Mouse (Mus musculus) CH12.LX (cell line): ENCODE measurements at regions not wholly inside any gene's neighbourhood (a gene's known extent, or its start where the extent isn't known, plus 50 kb on each side); places are given as distances from the start of the nearest gene placed in this dataset.

ENCODE experiments used
- DNase-seq: peaks from one replicate; pipeline ENCODE4 v3.0.0-alpha.2; 2013; ENCODE audit errors: extremely low read depth
- H3K27ac ChIP-seq: 2 replicates; pipeline ENCODE4 v1.5.1; 2012; ENCODE audit warnings: low read depth, mild to moderate bottlenecking, control low read depth, moderate library complexity; ENCODE audit not compliant: insufficient read depth
- H3K27me3 ChIP-seq: replicated peaks from 2 replicates; pipeline ENCODE3; 2012; ENCODE audit warnings: inconsistent platforms
- H3K36me3 ChIP-seq, 2 experiments: replicated peaks in 1 of 2; 2 replicates each; pipeline versions ENCODE3 to v1.6.1; 2012; ENCODE audit warnings: inconsistent platforms in 1 of 2, low read length in 1 of 2, mild to moderate bottlenecking in 1 of 2, mixed read lengths in 1 of 2, moderate library complexity in 1 of 2; ENCODE audit not compliant: control insufficient read depth in 1 of 2, insufficient read depth in 1 of 2
- H3K4me1 ChIP-seq, 2 experiments: 2 replicates each; pipeline ENCODE4 v1.6.1; 2012; ENCODE audit warnings: inconsistent platforms in 1 of 2, moderate library complexity in 1 of 2; ENCODE audit not compliant: insufficient read depth in 2 of 2, control insufficient read depth in 1 of 2
- H3K4me2 ChIP-seq: 2 replicates; pipeline ENCODE4 v1.6.1; 2012; ENCODE audit warnings: low read depth, mild to moderate bottlenecking, control low read depth; ENCODE audit not compliant: poor library complexity, insufficient read depth, severe bottlenecking
- H3K4me3 ChIP-seq, 3 experiments: fragments of 150-350 bp in 1 of 3; sonication (generic) in 1 of 3; replicated peaks in 1 of 3; 2 replicates each; pipeline versions ENCODE3 to v1.5.1; 2011 to 2012; ENCODE audit warnings: low read depth in 2 of 3, low read length in 2 of 3, mild to moderate bottlenecking in 2 of 3, moderate library complexity in 2 of 3, control low read depth in 1 of 3, improper control_type of control experiment in 1 of 3, inconsistent platforms in 1 of 3, mixed read lengths in 1 of 3; ENCODE audit not compliant: poor library complexity in 1 of 3
- H3K79me2 ChIP-seq: replicated peaks from 2 replicates; pipeline ENCODE4 v1.6.1; 2012; ENCODE audit warnings: mild to moderate bottlenecking, moderate library complexity; ENCODE audit not compliant: control insufficient read depth, poor library complexity, insufficient read depth, severe bottlenecking; ENCODE audit errors: extremely low read depth
- H3K9ac ChIP-seq: 2 replicates; pipeline ENCODE4 v1.6.1; 2012; ENCODE audit warnings: low read depth, mild to moderate bottlenecking, control low read depth, moderate library complexity; ENCODE audit not compliant: insufficient read depth
- H3K9me3 ChIP-seq: replicated peaks from 2 replicates; pipeline ENCODE3; 2012; ENCODE audit warnings: low read length, inconsistent platforms, mixed read lengths
- BHLHE40 ChIP-seq: IDR thresholded peaks from 2 replicates; pipeline ENCODE4 v1.6.1; 2011; ENCODE audit warnings: mild to moderate bottlenecking, low read depth, low read length, improper control_type of control experiment
- CHD2 ChIP-seq: IDR thresholded peaks from 2 replicates; pipeline ENCODE4 v1.6.1; 2011; ENCODE audit warnings: low read length, improper control_type of control experiment
- CTCF ChIP-seq, 2 experiments: IDR thresholded peaks in 1 of 2; conservative IDR thresholded peaks in 1 of 2; 2 replicates each; pipeline ENCODE4 v1.5.1; 2011 to 2012; ENCODE audit warnings: low read depth in 2 of 2, low read length in 2 of 2, improper control_type of control experiment in 1 of 2, inconsistent platforms in 1 of 2, mild to moderate bottlenecking in 1 of 2, moderate library complexity in 1 of 2
- E2F4 ChIP-seq: IDR thresholded peaks from 2 replicates; pipeline ENCODE4 v1.6.1; 2011; ENCODE audit warnings: low read depth, low read length, improper control_type of control experiment; ENCODE audit not compliant: insufficient replicate concordance
- ETS1 ChIP-seq: conservative IDR thresholded peaks from 2 replicates; pipeline ENCODE4 v1.6.1; 2012; ENCODE audit warnings: low read depth, mild to moderate bottlenecking, inconsistent platforms, low read length, improper control_type of control experiment, moderate library complexity
- MAFK ChIP-seq: IDR thresholded peaks from 2 replicates; pipeline ENCODE4 v1.6.1; 2011; ENCODE audit warnings: low read length, improper control_type of control experiment; ENCODE audit not compliant: insufficient replicate concordance
- MEF2A ChIP-seq: IDR thresholded peaks from 2 replicates; pipeline ENCODE4 v1.6.1; 2014; ENCODE audit warnings: low read depth, mild to moderate bottlenecking, inconsistent platforms, low read length, improper control_type of control experiment, borderline replicate concordance
- MXI1 ChIP-seq: IDR thresholded peaks from 2 replicates; pipeline ENCODE4 v1.6.1; 2011; ENCODE audit warnings: mild to moderate bottlenecking, low read depth, low read length, improper control_type of control experiment
- MYC ChIP-seq: IDR thresholded peaks from 2 replicates; pipeline ENCODE4 v1.6.1; 2011; ENCODE audit warnings: low read depth, mild to moderate bottlenecking, improper control_type of control experiment, low read length
- NELFE ChIP-seq: IDR thresholded peaks from 2 replicates; pipeline ENCODE4 v1.6.1; 2011; ENCODE audit warnings: low read depth, low read length, improper control_type of control experiment
- POLR2A ChIP-seq: IDR thresholded peaks from 2 replicates; pipeline ENCODE4 v1.6.1; 2011; ENCODE audit warnings: low read depth, mild to moderate bottlenecking, improper control_type of control experiment, low read length
- RAD21 ChIP-seq: IDR thresholded peaks from 2 replicates; pipeline ENCODE4 v1.6.1; 2011; ENCODE audit warnings: low read depth, mild to moderate bottlenecking, low read length, improper control_type of control experiment, moderate library complexity
- RCOR1 ChIP-seq: conservative IDR thresholded peaks from 2 replicates; pipeline ENCODE4 v1.6.1; 2012; ENCODE audit warnings: low read depth, mild to moderate bottlenecking, inconsistent platforms, low read length, improper control_type of control experiment
- SIN3A ChIP-seq: IDR thresholded peaks from 2 replicates; pipeline ENCODE4 v1.6.1; 2012; ENCODE audit warnings: low read length, improper control_type of control experiment, inconsistent platforms
- TBP ChIP-seq: conservative IDR thresholded peaks from 2 replicates; pipeline ENCODE4 v1.6.1; 2011; ENCODE audit warnings: low read depth, low read length, improper control_type of control experiment
- TCF12 ChIP-seq: IDR thresholded peaks from 2 replicates; pipeline ENCODE4 v1.6.1; 2014; ENCODE audit warnings: low read depth, mild to moderate bottlenecking, inconsistent platforms, low read length, improper control_type of control experiment
- USF2 ChIP-seq: conservative IDR thresholded peaks from 2 replicates; pipeline ENCODE4 v1.6.1; 2011; ENCODE audit warnings: low read depth, low read length, improper control_type of control experiment
- ZC3H11A ChIP-seq: IDR thresholded peaks from 2 replicates; pipeline ENCODE4 v1.6.1; 2012; ENCODE audit warnings: low read depth, mild to moderate bottlenecking, inconsistent platforms, low read length, improper control_type of control experiment
- ZNF384 ChIP-seq: IDR thresholded peaks from 2 replicates; pipeline ENCODE4 v1.6.1; 2012; ENCODE audit warnings: low read depth, low read length, improper control_type of control experiment, inconsistent platforms
- dilution Hi-C: fragments of 300-500 bp; cut with MboI; formaldehyde crosslinking; loops from 2 replicates; pipeline ENCODE4 v1.14.3; 2020; ENCODE audit warnings: low sequenced_read_pairs; ENCODE audit not compliant: extremely low pct_unique_long_range_greater_than_20kb, extremely low pct_ligation_motif_present
- in situ Hi-C: fragments of 300-500 bp; cut with MboI; formaldehyde crosslinking; loops from 3 replicates; pipeline ENCODE4 v1.14.3; 2019; ENCODE audit warnings: low sequenced_read_pairs, low pct_ligation_motif_present, low pct_unique_long_range_greater_than_20kb, mixed read lengths

DNA sequence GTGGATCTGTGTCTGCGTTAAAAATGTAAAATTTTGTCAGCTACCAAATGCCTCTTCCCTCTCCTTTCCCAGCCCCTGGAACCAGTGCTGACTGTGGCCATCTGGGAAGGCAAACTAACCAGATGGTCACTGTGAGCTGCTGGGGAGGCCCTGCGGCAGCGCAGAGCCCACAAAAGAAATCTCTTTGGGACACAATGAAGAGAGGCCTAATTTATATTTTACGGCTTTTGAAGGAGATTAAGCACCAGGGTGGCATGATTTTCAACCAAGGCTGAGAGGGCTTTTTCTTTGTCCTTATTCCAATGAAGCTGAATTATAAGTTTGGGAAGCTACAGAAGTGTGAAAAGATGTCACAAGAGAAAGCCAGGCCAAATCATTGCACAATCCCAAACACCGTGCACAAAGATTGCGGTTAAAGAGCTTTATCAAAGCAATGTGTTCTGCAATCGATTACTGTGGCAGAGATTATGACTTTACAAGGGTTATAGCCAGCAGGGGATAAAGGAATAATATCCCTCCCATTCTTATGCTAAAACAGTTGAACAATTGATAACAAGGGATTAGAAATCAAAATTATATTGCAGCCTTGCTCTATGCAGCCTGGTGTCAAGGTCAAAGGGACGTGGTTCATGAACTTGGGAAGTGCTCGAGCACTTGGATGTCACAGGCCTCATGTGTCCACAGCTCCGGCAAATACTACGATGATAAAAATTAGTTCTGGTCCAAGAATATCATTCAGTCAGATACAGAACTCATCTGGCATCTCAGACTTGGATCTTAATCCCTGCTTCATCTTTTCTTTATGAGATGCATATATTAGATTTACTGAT is 237.6 kb downstream of the Pros1 start:
- DNase-seq, result no peak
- in situ Hi-C loops, result no loop called here
- H3K79me2 ChIP-seq, result no peaks in the 10 kb centered on the region

GRCm38 (mm10) chr16:63094126-63094840 is 240.2 kb downstream of the Pros1 start:
- Histone ChIP-seq H3K4me3 (no peak overlapping the region), H3K27me3 (no peaks in the 10 kb centered on the region), H3K27ac (no peak overlapping the region), H3K4me1 (no peaks in the 10 kb centered on the region), H3K4me2 (no peak overlapping the region), H3K9me3 (peaks cover 20% of the 10 kb centered on the region), H3K79me2 (no peaks in the 10 kb centered on the region), H3K36me3 (no peaks in the 10 kb centered on the region), H3K9ac (no peak overlapping the region)
- TF ChIP-seq ZC3H11A (no peak), BHLHE40 (no peak), ETS1 (no peak), MXI1 (no peak), TCF12 (no peak), CHD2 (no peak), USF2 (no peak), TBP (no peak), CTCF (conservative IDR thresholded peaks at IDR 0.05 in 1 of 2, IDR thresholded peaks at IDR 0.05 in 1 of 2; ENCODE audit: low read depth in 2 of 2, low read length in 2 of 2) (no peak), MEF2A (no peak), MAFK (no peak), E2F4 (no peak), ZNF384 (no peak), RAD21 (no peak), SIN3A (no peak), MYC (no peak), NELFE (no peak), RCOR1 (no peak)
- dilution Hi-C loops, result no loop called here
- in situ Hi-C loops, result no loop called here
- no peak for DNase-seq

More for the DNA sequence above, 237.6 kb downstream of the Pros1 start:
- no peak for TF ChIP-seq BHLHE40
- no peak for TF ChIP-seq TBP
- TF ChIP-seq POLR2A, result no peak
- TF ChIP-seq, all 38 proteins: peak for 0
- Histone ChIP-seq H3K9ac (no peak overlapping the region), H3K27ac (no peak overlapping the region), H3K4me2 (no peak overlapping the region), H3K4me3 (no peak overlapping the region), H3K27me3 (no peaks in the 10 kb centered on the region), H3K9me3 (peaks cover 17% of the 10 kb centered on the region), H3K4me1 (no peaks in the 10 kb centered on the region), H3K36me3 (no peaks in the 10 kb centered on the region)
- dilution Hi-C loops, result no loop called here
